Mouse (Mus musculus): Measurements from ENCODE around the gene Exoc1.

GRCm38 (mm10) chr5:76612867-76613499, 83.9 kb downstream of the Exoc1 start:
- TF ChIP-seq MAFK (IDR thresholded peaks at IDR 0.05; ENCODE audit: insufficient read depth, low read depth, low read length) (no peak), CHD2 (IDR thresholded peaks at IDR 0.05; ENCODE audit: low read depth, low read length) (no peak), HCFC1 (IDR thresholded peaks at IDR 0.05; ENCODE audit: borderline replicate concordance, insufficient read depth, low read length) (no peak), ZNF384 (IDR thresholded peaks at IDR 0.05; ENCODE audit: low read depth, low read length) (no peak), ZC3H11A (IDR thresholded peaks at IDR 0.05; ENCODE audit: borderline replicate concordance, low read depth, low read length) (no peak)

All from ES-E14 (cell line).